Mouse (Mus musculus) erythroblast, embryonic 14.5 days (primary cell): ENCODE measurements around the gene Zfp281.

Experiments used
- GATA1 ChIP-seq: IDR thresholded peaks from 2 replicates; pipeline ENCODE4 v1.6.1; 2012; ENCODE audit warnings: low read length, inconsistent platforms, mixed read lengths
- TAL1 ChIP-seq: IDR thresholded peaks from 3 replicates; pipeline ENCODE4 v1.6.1; 2012; ENCODE audit warnings: low read length, inconsistent platforms, mixed read lengths

- TF ChIP-seq GATA1 (no peak), TAL1 (no peak)
Measured at GRCm38 (mm10) chr1:136588908-136589307, 35.8 kb upstream of the Zfp281 start.
